Mouse (Mus musculus) CH12.LX (cell line): ENCODE data around the gene Max.

ENCODE experiments used
- BHLHE40 ChIP-seq: IDR thresholded peaks from 2 replicates; pipeline ENCODE4 v1.6.1; 2011; ENCODE audit warnings: mild to moderate bottlenecking, low read depth, low read length, improper control_type of control experiment
- CTCF ChIP-seq, 2 experiments: IDR thresholded peaks in 1 of 2; conservative IDR thresholded peaks in 1 of 2; 2 replicates each; pipeline ENCODE4 v1.5.1; 2011 to 2012; ENCODE audit warnings: low read depth in 2 of 2, low read length in 2 of 2, improper control_type of control experiment in 1 of 2, inconsistent platforms in 1 of 2, mild to moderate bottlenecking in 1 of 2, moderate library complexity in 1 of 2
- MAFK ChIP-seq: IDR thresholded peaks from 2 replicates; pipeline ENCODE4 v1.6.1; 2011; ENCODE audit warnings: low read length, improper control_type of control experiment; ENCODE audit not compliant: insufficient replicate concordance
- MEF2A ChIP-seq: IDR thresholded peaks from 2 replicates; pipeline ENCODE4 v1.6.1; 2014; ENCODE audit warnings: low read depth, mild to moderate bottlenecking, inconsistent platforms, low read length, improper control_type of control experiment, borderline replicate concordance
- NRF1 ChIP-seq: IDR thresholded peaks from 2 replicates; pipeline ENCODE4 v1.6.1; 2014; ENCODE audit warnings: low read depth, mild to moderate bottlenecking, inconsistent platforms, low read length, improper control_type of control experiment, moderate library complexity
- PAX5 ChIP-seq: IDR thresholded peaks from 2 replicates; pipeline ENCODE4 v1.6.1; 2012; ENCODE audit warnings: low read length, inconsistent platforms, mixed read lengths
- SIN3A ChIP-seq: IDR thresholded peaks from 2 replicates; pipeline ENCODE4 v1.6.1; 2012; ENCODE audit warnings: low read length, improper control_type of control experiment, inconsistent platforms
- TCF12 ChIP-seq: IDR thresholded peaks from 2 replicates; pipeline ENCODE4 v1.6.1; 2014; ENCODE audit warnings: low read depth, mild to moderate bottlenecking, inconsistent platforms, low read length, improper control_type of control experiment
- UBTF ChIP-seq: IDR thresholded peaks from 2 replicates; pipeline ENCODE4 v1.6.1; 2012; ENCODE audit warnings: low read depth, mild to moderate bottlenecking, inconsistent platforms, low read length, improper control_type of control experiment, moderate library complexity
- USF1 ChIP-seq: IDR thresholded peaks from 2 replicates; pipeline ENCODE4 v1.6.1; 2014; ENCODE audit warnings: low read depth, mild to moderate bottlenecking, inconsistent platforms, low read length, improper control_type of control experiment
- ZC3H11A ChIP-seq: IDR thresholded peaks from 2 replicates; pipeline ENCODE4 v1.6.1; 2012; ENCODE audit warnings: low read depth, mild to moderate bottlenecking, inconsistent platforms, low read length, improper control_type of control experiment

- TF ChIP-seq PAX5 (no peak), BHLHE40 (no peak), CTCF (conservative IDR thresholded peaks at IDR 0.05 in 1 of 2, IDR thresholded peaks at IDR 0.05 in 1 of 2; ENCODE audit: low read depth in 2 of 2, low read length in 2 of 2) (peak in 1 of 2 experiments; percentile 65; a peak in 2 of 4 replicates), USF1 (no peak), MAFK (no peak), MEF2A (no peak), TCF12 (no peak), NRF1 (no peak), SIN3A (no peak), ZC3H11A (peak; percentile 15; the same call in 1 of the 2 replicates), UBTF (no peak)
Measured at GRCm38 (mm10) chr12:77009202-77010030, 47.4 kb upstream of the Max start.
